Mouse (Mus musculus): Measurements from ENCODE around the gene Ssr2. TPM values are rescaled to one million over a fixed set of nuclear protein-coding genes. Genes with fewer than 3 reads are reported as not detected.

Gene Ssr2
- 220 and 233 TPM in 2 replicates for polyA plus RNA-seq (2014; fragmentation: Nextera tagmentation; extraction: Ambion mirVana)

DNA sequence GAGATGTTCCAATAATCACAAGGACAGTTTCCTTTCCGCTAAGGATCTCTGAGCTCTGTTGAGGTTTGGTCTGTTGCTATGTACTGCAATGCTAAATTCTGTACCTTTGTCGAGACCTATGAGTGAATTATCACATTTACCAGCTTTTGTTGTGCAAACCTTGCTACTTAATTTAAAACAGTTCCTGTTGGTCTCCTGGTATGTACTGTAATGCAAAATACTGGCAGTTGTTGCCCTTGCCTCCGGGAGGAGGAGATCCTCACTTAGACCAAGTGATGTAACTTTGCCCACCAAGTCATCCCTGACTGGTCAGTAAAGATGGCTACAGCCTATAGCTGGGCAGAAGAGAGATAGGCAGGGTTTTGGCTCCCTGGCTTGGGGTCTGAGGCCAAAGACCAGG, at the start of gene Ssr2:
Gene Ssr2, plus strand, starts transcription at position 337 of the 400 bp plus-strand sequence.
- H3K27ac ChIP-seq (replicated peaks; ENCODE audit: low read depth, low read length), result no peak within 1 kb of the TSS
- H3K9ac ChIP-seq (ENCODE audit: low read length), result no peak within 1 kb of the TSS
- DNase-seq (ENCODE audit: low spot score) (no peak), ATAC-seq (ENCODE audit: insufficient number of reproducible peaks, low FRiP score, low TSS enrichment, low read depth) (no peak)
- H3K4me3 ChIP-seq (ENCODE audit: low read depth, low read length), result no peak within 1 kb of the TSS
- H3K4me2 ChIP-seq (ENCODE audit: low read depth, severe bottlenecking), result no peak within 1 kb of the TSS
- no peaks in the 10 kb centered on the region for H3K9me3 ChIP-seq (ENCODE audit: control insufficient read depth, low read length)
- 87% methylated on average over 3 of the region's 3 CpGs for WGBS
- 0 out of 2 replicates have a peak, but pooled peaks cover 3% of the 10 kb centered on the region for H3K4me1 ChIP-seq (ENCODE audit: control insufficient read depth, insufficient read depth, low read length)
- no peaks in the 10 kb centered on the region for H3K36me3 ChIP-seq (ENCODE audit: control insufficient read depth, insufficient read depth, low read length)
- H3K27me3 ChIP-seq (ENCODE audit: control insufficient read depth, insufficient read depth, low read length), result no peaks in the 10 kb centered on the region

DNA sequence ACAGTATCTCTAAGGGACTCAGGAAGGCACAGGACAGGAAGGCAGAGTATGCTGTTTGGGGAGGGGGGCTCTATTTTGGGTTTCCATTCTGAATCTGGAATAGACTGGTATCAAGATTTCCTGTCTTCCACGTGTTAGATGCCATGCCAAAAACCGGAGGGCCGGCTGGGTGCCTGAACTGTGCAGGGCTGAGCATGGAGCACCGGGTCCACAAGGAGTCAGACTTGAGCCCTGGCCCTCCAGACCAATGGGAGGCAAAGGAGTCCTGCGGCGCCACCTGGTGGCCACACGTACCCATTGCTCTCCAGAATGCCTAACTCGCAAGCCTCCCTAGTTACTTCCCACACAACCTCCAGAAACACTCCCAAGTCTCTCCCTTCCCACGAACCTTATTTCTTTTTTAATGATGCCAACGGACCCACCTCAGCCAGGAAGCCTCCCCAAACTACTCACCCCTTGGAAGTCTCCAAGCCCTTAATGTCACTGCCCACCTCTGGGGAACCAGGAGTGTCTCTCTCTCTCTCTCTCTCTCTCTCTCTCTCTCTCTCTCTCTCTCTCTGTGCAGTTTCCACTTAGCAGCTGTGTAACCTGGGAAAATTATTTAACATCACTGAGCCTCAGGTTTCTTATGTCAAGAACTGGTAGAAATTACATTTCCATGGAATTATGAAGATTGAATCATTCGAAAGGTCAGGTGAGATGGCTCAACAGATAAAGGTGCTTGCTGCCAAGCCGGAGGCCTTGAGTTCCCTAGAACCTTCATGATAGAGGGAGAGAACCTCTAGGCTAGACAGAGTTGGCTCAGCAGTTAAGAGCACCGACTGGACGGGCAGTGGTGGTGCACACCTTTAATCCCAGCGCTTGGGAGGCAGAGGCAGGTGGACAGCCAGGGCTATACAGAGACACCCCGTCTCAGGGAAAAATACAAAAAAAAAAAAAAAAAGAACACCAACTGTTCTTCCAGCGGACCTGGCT, 49.2 kb upstream of the Ssr2 start:
- H3K36me3 ChIP-seq (ENCODE audit: control insufficient read depth, insufficient read depth, low read length), result 0 out of 2 replicates have a peak, but pooled peaks cover 3% of the 10 kb centered on the region
- DNase-seq (ENCODE audit: low spot score) (peak; percentile 96), ATAC-seq (ENCODE audit: insufficient number of reproducible peaks, low FRiP score, low TSS enrichment, low read depth) (peak; percentile 63; the same call in 1 of the 2 replicates)
- no peaks in the 10 kb centered on the region for H3K9me3 ChIP-seq (ENCODE audit: control insufficient read depth, low read length)
- no peak overlapping the region for H3K4me3 ChIP-seq (ENCODE audit: low read depth, low read length)
- no peak overlapping the region for H3K27ac ChIP-seq (replicated peaks; ENCODE audit: low read depth, low read length)
- WGBS, result 37% methylated on average over 17 of the region's 17 CpGs
- peaks cover 27% of the 10 kb centered on the region for H3K4me1 ChIP-seq (ENCODE audit: control insufficient read depth, insufficient read depth, low read length)
- no peak overlapping the region for H3K9ac ChIP-seq (ENCODE audit: low read length)
- no peaks in the 10 kb centered on the region for H3K27me3 ChIP-seq (ENCODE audit: control insufficient read depth, insufficient read depth, low read length)
- H3K4me2 ChIP-seq (ENCODE audit: low read depth, severe bottlenecking), result no peak overlapping the region

DNA sequence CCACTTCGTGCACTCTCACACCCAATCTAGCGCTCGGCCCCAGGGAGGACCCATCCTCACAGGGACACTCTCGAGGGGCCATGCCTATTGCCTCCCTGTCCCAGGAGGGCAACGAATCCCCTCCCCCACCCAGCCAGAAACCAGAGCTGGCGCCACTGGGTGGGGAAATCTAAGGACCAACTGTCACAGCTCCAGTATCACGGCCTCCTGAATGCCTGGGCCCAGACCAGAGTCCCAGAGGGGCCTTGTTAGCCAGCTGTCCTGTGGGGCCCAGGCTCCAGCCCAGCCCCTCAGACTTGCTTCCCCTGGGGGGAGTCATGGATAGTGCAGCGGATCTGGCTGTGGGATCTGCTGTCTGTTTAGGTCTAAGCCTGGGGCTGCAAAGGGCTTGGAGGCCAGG, 48.1 kb upstream of the Ssr2 start:
- Histone ChIP-seq H3K36me3 (ENCODE audit: control insufficient read depth, insufficient read depth, low read length) (0 out of 2 replicates have a peak, but pooled peaks cover 3% of the 10 kb centered on the region), H3K27ac (replicated peaks; ENCODE audit: low read depth, low read length) (peak overlapping the region; percentile 47), H3K4me3 (ENCODE audit: low read depth, low read length) (no peak overlapping the region), H3K4me1 (ENCODE audit: control insufficient read depth, insufficient read depth, low read length) (peaks cover 27% of the 10 kb centered on the region), H3K9me3 (ENCODE audit: control insufficient read depth, low read length) (no peaks in the 10 kb centered on the region), H3K4me2 (ENCODE audit: low read depth, severe bottlenecking) (peak overlapping the region; percentile 20; the same call in 1 of the 2 replicates), H3K9ac (ENCODE audit: low read length) (peak overlapping the region; percentile 43), H3K27me3 (ENCODE audit: control insufficient read depth, insufficient read depth, low read length) (no peaks in the 10 kb centered on the region)
- no peak for DNase-seq (ENCODE audit: low spot score)
- no peak for ATAC-seq (ENCODE audit: insufficient number of reproducible peaks, low FRiP score, low TSS enrichment, low read depth)
- 18% methylated on average over 8 of the region's 8 CpGs for WGBS

DNA sequence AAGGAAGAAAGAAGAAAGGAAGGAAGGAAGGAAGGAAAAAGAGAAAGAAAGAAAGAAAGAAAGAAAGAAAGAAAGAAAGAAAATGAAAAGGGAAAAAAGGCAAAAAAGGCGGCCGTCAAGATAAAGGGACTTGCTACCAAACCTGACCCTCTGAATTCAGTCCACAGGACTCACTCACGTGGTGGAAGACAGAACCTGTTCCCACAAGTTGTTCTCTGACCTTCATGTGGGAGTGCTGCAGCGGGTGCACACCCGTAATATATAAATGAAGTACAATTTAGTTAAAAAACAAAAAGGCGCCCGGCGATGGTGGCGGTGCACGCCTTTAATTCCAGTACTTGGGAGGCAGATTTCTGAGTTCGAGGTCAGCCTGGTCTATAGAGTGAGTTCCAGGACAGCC, 47.0 kb upstream of the Ssr2 start:
- H3K4me1 ChIP-seq (ENCODE audit: control insufficient read depth, insufficient read depth, low read length), result peaks cover 27% of the 10 kb centered on the region
- H3K9ac ChIP-seq (ENCODE audit: low read length), result no peak overlapping the region
- H3K4me3 ChIP-seq (ENCODE audit: low read depth, low read length), result no peak overlapping the region
- DNase-seq (ENCODE audit: low spot score) (no peak), ATAC-seq (ENCODE audit: insufficient number of reproducible peaks, low FRiP score, low TSS enrichment, low read depth) (no peak)
- no peak overlapping the region for H3K27ac ChIP-seq (replicated peaks; ENCODE audit: low read depth, low read length)
- 0 out of 2 replicates have a peak, but pooled peaks cover 3% of the 10 kb centered on the region for H3K36me3 ChIP-seq (ENCODE audit: control insufficient read depth, insufficient read depth, low read length)
- no peaks in the 10 kb centered on the region for H3K27me3 ChIP-seq (ENCODE audit: control insufficient read depth, insufficient read depth, low read length)
- 87% methylated on average over 11 of the region's 11 CpGs for WGBS
- no peak overlapping the region for H3K4me2 ChIP-seq (ENCODE audit: low read depth, severe bottlenecking)
- no peaks in the 10 kb centered on the region for H3K9me3 ChIP-seq (ENCODE audit: control insufficient read depth, low read length)

DNA sequence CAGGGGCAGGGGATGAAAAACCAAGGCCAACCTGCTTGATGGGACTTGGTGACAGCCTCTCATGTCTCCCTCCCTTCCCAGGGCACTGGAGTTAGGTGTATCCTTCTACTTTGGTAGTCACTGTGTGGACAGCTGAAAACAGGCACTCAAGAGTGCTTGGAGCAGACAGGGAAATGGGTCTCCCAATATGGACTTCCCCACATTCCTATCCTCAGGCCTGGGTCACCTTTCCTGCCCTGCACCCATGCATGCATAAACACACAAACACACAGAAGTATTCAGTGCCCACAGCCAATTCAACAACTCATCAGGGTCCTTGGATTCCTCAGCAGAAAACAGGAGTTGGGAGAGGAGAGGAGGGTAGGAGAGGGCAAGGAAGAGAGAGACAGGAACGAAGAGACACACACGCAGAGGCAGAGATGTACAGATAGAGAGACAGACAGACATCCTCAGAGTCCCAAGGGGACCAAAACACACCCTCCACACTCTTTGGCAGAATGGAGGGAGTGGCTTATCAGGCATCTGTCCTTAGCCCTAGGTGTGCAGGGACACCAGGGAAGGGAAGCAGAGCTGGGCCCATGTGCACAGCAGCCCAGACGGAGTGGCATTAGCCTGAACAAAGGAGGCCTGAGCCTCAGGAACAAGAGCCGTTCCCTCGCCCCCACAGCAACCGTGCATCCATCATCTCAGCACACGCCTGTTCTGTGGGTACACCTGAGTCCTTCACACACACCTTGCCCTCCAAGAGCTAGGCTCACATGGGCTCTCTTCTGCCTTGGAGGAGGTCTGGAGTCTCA, 46.3 kb upstream of the Ssr2 start:
- peak overlapping the region; percentile 98 for H3K9ac ChIP-seq (ENCODE audit: low read length)
- 46% methylated on average over 7 of the region's 7 CpGs for WGBS
- peak overlapping the region; percentile 95 for H3K4me3 ChIP-seq (ENCODE audit: low read depth, low read length)
- H3K36me3 ChIP-seq (ENCODE audit: control insufficient read depth, insufficient read depth, low read length), result no peaks in the 10 kb centered on the region
- H3K4me1 ChIP-seq (ENCODE audit: control insufficient read depth, insufficient read depth, low read length), result peaks cover 29% of the 10 kb centered on the region
- H3K4me2 ChIP-seq (ENCODE audit: low read depth, severe bottlenecking), result peak overlapping the region; percentile 93
- no peaks in the 10 kb centered on the region for H3K9me3 ChIP-seq (ENCODE audit: control insufficient read depth, low read length)
- H3K27me3 ChIP-seq (ENCODE audit: control insufficient read depth, insufficient read depth, low read length), result no peaks in the 10 kb centered on the region
- no peak for DNase-seq (ENCODE audit: low spot score)
- no peak for ATAC-seq (ENCODE audit: insufficient number of reproducible peaks, low FRiP score, low TSS enrichment, low read depth)
- H3K27ac ChIP-seq (replicated peaks; ENCODE audit: low read depth, low read length), result peak overlapping the region; percentile 99; the same call in 1 of the 2 replicates

DNA sequence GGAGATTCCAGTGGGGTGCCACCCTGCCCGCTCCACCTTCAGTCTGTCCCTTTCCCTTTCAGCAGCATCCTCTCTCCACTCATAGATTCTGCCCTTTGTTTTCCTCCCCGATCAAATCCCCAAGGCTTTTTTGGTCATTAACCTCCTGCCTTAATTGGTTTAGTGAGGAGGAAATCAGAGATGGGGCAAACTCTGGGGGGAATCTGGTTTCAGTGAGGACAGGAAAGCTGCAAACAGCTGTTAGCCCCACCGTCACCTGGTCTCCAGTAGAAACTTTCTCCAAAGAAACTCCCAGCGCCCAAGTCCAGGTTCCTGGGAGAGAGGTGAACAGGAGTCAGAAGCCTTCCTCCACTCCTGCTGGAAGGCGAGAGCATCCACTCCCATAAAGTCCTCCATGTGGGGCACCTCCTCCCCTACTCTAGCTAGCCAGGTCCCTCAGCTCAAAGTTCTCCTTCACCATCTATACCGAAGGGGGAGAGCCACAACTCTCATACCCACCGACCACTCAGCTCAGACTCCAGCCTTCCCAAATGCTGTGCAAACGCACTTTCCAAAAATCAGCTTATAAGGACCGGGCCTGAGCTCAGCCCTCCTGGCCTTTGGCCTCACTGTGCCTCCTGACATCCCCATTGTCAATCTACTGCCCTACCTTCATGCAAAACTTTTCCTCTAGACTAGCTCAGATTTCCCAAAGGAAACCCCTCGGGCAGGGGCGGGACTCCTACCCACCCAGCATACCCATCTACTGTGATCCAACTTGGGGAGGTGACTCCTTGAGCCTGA, 45.4 kb upstream of the Ssr2 start:
- H3K9ac ChIP-seq (ENCODE audit: low read length), result peak overlapping the region; percentile 98
- peak; percentile 65 for DNase-seq (ENCODE audit: low spot score)
- H3K4me2 ChIP-seq (ENCODE audit: low read depth, severe bottlenecking), result peak overlapping the region; percentile 93
- peak overlapping the region; percentile 99 for H3K27ac ChIP-seq (replicated peaks; ENCODE audit: low read depth, low read length)
- H3K9me3 ChIP-seq (ENCODE audit: control insufficient read depth, low read length), result no peaks in the 10 kb centered on the region
- H3K4me1 ChIP-seq (ENCODE audit: control insufficient read depth, insufficient read depth, low read length), result peaks cover 35% of the 10 kb centered on the region
- no peaks in the 10 kb centered on the region for H3K27me3 ChIP-seq (ENCODE audit: control insufficient read depth, insufficient read depth, low read length)
- peak overlapping the region; percentile 95 for H3K4me3 ChIP-seq (ENCODE audit: low read depth, low read length)
- no peak for ATAC-seq (ENCODE audit: insufficient number of reproducible peaks, low FRiP score, low TSS enrichment, low read depth)
- H3K36me3 ChIP-seq (ENCODE audit: control insufficient read depth, insufficient read depth, low read length), result no peaks in the 10 kb centered on the region
- WGBS, result 7% methylated on average over 11 of the region's 11 CpGs

DNA sequence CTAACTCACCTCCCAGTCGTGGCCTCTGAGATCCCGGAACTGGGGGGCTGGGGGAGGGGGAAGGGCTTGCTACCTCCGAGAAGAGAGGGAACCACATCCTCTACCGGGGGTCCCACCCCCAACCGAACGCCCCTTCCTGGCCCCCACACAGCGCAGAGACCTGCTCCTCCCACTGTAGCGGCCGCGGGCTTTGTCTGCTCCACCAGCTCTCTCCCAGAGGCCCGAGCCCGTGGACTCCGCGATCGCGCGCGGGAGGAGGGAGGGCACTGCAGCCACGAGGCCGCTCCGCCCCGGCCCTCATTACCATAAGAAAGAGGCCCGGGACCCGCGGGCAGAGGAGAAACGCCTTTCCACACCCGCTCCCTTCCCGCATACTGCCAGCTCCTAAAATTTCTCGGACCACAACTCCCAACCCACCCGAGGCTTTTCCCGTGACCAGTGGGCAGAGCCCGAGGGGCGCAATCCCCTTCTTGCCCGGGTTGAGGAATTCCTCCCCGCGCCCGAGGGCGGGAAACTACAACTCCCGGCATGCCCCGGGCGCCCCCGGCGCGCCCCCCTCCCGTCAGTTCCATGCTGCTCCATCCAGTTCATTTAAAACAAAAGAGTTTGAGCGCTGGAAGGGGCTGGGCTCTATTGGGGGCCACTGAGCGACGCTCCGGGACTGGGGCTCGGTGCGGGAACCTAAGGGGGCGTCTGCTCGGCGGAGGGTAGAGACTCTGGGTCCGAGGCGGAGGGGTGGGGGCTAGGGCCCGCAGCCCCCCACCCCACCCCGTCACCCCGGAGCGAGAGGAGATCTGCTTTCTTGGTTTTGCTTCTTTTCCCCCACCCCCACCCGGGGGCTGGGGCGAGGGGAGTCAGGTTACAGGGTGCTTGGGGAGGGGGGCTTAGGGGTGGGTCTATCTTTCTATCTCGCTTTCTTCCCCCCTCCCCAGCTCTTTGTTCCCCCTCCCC, 44.1 kb upstream of the Ssr2 start:
- H3K9ac ChIP-seq (ENCODE audit: low read length), result peak overlapping the region; percentile 98
- H3K4me3 ChIP-seq (ENCODE audit: low read depth, low read length), result peak overlapping the region; percentile 95
- ATAC-seq (ENCODE audit: insufficient number of reproducible peaks, low FRiP score, low TSS enrichment, low read depth) (peak; percentile 82), DNase-seq (ENCODE audit: low spot score) (peak; percentile 95)
- H3K27me3 ChIP-seq (ENCODE audit: control insufficient read depth, insufficient read depth, low read length), result no peaks in the 10 kb centered on the region
- H3K9me3 ChIP-seq (ENCODE audit: control insufficient read depth, low read length), result no peaks in the 10 kb centered on the region
- H3K4me2 ChIP-seq (ENCODE audit: low read depth, severe bottlenecking), result peak overlapping the region; percentile 93
- 1% methylated on average over 58 of the region's 63 CpGs for WGBS
- peak overlapping the region; percentile 99 for H3K27ac ChIP-seq (replicated peaks; ENCODE audit: low read depth, low read length)
- peaks cover 3% of the 10 kb centered on the region for H3K36me3 ChIP-seq (ENCODE audit: control insufficient read depth, insufficient read depth, low read length)
- peaks cover 45% of the 10 kb centered on the region for H3K4me1 ChIP-seq (ENCODE audit: control insufficient read depth, insufficient read depth, low read length)
